Mouse (Mus musculus) cerebellum, adult 11 months (tissue): Measurements from ENCODE around the gene Itgb7.
"Not testable (repeated sequence)": the region's sequence is repeated elsewhere in the genome, so short reads cannot be mapped to it uniquely, and the experiment has no call there.

ENCODE experiments used
- DNase-seq: peaks from one replicate; pipeline ENCODE4 v3.0.0; 2022

Gene Itgb7

DNA sequence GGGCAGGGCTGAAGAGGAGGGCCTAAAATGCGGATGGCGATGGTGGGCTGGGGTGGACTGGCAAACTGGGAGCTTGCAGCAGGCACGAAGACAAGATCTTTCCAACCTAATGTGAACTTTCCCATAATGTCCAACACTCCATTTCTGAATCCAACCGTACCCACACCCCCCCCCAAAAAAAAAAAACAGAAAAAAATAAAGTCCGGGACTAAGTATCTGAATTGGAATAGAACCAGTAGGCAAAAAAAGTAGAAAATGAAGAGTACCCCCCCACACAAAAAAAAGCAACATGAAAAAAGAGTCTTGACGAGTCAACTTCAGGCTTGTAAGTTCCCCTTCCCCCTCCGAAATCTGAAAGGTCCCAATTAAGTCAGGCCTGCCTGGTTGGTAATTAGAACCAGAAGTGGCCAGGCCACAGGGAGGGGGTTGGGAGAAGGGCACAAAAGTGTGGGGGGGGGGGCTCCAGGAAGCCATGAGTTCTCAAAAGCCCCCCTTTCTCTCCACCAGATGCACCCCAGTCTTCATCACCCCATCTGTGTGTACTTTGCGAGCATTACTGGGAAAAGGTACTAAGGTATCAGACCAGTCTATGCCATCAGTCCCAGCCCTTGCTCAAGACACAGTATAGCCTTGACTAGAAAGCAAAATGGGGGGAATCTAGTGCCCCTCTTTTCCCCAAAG, 16.5 kb upstream of the Itgb7 start:
- no peak for DNase-seq

DNA sequence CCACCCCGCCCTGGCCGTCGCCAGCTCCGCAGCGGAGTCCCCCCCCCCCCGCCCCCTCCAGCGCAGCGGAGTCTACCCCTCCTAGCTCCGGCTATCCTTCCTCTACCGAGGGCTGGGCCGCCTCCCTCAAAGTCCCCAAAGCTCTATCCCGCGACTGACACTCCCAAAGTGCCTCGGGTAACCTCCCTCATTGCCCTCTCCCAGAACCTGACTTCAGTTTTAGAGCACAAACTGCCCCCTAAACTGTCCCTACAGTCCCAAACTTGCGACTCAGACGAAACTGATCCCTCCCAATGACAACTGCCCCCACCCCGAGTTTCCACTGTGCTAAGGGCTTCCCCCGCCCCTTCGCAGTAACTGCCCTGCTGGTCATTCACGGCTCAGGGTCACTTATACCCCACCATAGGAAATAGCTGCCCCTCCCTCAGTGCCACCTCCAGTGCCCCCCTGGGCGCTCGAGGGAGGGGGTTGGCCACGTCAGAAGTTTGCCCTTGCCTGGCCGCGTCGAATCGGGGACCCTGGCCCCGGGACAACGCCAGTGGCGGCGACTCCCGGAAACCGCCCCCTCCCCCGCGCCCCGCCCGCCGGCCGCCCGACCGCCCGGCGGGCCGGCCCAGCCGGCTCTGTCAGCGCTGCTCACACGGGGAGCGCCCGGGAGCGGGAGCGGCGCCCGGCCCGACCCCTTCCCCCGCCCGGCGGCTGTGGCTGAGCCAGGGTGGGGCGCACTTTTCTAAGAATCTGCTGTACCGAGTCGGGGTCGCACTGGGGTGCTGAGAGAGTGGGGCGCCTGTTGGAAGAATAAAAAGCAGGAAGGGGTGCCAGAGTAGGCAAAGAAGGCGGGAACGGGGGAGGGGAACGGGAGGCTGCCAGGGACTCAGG, 15.7 kb upstream of the Itgb7 start:
- DNase-seq = peak; percentile 59

DNA sequence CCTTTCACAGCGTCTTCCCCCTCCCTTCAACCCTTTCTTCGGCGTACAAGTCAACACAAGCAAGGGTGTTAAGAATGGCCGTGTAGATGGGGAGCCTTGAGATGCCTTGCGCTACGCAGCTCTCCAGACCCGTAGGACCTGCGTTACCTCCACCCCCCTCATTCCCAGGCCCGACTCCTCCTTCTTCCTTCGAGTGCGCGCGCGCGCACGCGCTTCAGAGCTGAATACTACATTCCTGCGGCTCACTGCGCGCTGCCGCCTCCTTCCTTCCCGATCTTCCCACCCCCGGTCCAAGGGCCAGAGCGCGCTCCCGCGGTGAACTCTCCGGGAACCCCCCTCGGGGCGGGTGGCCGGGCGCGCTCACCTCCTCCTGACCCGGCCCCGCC, 15.1 kb upstream of the Itgb7 start:
- peak; percentile 92 for DNase-seq

DNA sequence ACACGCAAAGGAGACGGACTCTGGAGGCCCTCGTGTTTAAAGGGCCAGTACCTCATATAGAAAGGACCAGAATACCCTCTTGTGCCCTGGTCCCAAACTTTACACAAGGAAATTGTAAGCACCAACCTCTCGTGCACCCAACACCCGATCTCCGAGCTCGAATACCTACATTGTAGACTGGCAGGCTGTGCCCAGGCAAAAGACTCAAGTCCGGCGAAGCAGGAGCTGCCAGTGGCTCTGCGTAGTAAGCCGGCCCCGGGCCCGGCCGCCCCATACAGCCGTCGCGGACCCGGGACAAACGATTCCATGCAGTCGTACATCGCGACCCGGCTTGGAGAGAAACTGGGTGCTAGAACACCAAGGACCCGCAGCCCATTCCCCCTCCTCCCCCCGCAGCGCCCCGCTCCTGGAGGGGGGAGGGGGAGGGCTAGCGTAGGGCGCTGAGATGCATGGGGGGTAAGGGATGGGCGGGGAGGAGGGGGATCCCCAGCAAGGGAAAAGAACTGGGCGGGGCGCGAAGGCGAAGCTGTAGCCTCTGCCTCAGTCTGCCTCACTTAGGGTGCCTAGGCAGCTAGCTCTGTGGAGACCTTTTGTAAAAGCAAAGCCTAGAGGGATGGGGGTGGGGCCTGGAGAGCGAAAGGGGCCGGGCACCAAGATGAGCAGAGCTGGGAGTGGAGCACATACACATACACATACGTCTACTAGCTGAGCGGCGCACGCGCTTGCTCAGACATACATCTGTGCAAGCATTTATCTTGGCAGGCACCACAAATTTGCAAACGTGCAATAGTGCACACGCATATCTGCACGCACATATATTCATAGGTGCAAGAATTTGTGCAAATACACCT, 14.4 kb upstream of the Itgb7 start:
- DNase-seq = peak; percentile 74

DNA sequence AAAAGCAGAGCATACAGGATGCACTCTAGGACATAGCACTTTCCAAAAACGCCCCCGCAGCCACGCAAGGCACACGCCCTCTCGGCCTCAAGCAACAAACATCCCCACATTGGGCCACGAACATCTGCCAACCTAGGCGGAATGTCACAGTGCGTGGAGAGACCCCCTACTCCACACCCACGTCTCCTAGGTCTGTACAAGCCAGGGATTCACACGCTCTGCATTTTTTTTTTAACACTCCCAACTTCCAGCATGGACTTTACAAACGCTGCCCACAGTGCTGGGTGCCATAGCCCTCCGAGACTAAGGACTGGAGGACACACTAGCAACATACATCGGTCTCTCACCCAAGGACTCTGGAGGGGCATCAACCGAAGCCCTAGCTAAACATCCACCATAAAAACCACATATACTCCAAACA, 13.7 kb upstream of the Itgb7 start:
- DNase-seq = no peak

DNA sequence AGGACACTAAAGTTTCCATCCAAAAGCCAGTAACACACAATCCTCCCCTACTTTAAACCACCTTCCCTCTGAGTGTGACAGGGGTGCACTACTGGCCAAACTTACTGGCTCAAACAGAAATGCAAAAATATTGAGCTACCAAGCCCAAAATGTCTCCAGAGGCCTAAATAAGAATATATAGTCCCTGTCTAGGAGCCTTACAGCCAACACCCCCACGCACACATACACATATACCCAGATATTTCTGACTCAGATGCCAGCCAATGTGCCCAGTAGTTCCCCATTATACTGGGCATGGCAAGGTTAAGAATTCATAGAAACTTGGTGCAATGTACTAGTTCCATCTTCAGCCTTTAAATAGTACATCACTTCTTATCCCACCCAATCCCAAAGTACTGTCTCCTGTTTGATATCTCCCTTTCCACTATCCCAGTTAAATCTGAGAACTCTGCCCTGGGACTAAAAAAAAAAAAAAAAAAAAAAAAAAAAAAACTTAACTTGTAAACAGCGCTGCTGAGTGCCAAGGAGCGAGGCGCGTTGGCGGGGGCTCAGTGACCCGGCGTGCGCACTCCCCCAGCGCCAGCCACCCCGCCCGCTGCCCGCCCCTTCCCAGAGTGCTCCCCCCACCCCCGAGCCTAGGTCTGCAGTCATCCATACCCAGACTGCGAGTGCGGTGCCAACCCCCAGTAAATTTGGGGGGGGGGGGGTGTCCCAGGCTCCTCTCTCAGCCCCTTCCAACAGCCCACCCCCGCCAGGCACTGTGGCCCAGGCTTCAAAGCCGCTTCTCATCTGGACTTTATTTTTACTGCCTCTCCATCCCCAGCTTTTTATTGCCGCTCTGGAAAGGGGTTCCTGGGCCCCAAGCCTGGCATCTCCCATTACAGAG, 12.8 kb upstream of the Itgb7 start:
- no peak for DNase-seq

DNA sequence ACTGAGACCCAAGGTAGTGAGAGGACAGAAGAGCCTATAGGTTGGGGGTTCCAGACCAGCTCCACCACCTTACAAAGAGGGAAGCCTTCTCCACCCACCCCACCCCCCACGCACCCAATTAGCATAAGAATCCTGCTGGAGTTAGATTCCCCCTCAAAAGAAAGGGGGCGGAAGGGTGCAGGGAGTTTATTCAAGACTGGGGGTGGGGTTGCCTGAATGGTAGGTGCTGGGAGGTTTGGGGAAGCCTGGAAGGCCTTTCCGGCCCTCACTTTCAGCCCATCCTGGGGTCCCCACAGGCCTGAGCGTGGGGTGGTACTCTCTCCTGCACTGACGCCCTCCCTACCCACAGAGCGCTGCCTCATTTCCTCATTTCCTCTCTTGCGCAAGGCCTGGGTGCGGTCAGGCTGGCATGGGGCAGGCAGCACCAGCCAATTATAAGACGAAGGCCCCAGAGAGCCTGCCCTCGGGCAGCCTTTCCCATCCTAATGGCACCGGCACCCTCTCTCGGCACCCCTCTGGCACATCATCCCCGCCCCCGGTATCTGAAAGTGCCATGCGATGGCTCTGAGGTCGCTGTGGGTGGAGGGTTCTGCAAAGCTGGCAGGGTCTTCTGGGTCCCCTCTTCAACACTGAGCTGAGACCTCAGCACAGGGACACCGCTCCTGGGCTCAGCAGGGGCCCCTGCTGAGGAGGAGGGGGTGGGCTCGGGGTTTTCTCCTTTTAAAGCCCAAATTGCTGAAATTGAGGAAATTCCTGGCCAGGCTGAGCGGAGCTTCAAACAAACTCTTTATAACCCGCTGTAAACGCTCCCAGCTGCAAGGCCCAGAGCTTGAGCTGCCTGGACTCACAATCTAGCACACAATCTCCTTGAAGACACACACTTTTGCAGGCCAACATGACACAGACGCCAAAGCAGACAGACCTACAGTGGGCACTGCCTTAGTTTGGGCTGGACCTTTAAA, 11.8 kb upstream of the Itgb7 start:
- DNase-seq = no peak

DNA sequence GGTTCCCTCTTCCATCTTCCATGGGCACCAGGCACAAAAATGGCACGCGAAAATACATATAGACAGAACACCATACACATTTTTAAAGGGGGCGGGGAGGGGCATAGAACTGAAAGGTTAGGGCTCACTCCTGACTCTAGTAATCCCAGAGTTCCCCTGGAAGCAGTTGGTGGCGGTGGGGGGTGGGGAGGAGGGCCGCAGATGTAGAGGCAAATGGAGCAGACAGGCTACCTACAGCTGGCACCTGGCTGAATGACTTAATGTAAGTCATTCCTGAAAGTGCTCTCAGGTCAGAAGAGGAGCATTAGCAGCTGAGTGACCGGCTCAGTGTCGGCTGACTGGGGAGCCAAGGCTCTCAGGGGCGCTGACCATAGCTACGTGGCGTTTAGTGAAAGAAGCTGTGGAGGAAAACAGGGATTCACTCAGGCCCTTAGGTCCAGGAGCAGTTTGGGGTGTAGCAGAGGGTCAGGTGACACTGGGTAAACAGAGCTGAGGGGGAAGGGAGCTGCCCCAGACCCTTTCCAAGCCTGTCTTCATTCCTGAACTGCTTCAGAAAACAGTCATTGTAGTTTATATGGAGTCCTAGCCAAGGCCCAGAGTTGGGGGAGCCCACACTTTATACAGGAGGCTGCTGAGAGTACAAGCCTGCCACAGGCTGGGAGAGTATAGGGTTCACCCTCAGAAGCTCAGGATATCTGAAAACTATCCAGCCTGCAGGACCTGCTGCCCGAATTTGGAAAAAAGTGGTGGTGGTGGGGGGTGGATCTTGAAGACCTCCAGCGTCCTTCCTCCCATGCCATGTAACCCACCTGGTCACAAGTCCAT, 10.9 kb upstream of the Itgb7 start:
- no peak for DNase-seq

DNA sequence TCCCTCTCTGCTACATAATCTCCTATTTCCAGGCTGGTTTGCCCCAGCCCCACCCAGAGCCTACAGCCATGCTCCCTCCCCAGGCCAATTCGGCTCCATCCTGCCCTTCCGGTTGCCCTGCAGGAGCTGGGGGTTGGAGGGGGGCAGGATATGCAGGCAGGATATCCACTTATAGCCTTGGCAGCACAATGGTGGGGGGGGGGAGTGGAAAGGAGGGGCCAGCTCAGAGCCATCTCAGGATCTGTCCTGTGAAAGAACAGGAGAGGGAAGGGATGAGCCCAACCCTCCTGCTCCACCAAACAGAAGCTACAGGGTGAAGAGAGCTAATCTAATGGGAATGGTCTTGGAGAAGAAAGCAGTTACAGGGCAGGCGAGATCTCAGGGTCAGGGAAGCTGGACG, 8.9 kb upstream of the Itgb7 start:
- DNase-seq = no peak

DNA sequence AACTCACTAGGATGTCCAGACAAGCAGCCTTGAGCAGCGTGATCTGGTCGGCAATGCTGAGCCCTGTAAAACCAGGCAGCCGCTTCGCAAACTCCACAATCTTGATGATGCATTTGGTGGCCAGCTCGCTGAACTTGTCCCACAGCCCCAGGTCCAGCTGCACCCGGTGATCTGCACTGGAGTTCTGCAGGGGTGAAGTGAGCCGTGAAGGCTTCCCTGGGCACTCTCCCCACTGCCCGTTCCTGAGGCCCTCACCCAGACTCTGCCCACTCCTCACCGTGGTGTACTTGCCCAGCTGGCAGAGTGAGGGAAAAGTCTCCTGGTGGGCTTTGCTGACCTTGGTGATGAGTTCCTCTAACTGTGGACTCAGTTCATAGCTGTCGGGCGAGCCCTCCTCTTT, 8.1 kb upstream of the Itgb7 start:
- no peak for DNase-seq

DNA sequence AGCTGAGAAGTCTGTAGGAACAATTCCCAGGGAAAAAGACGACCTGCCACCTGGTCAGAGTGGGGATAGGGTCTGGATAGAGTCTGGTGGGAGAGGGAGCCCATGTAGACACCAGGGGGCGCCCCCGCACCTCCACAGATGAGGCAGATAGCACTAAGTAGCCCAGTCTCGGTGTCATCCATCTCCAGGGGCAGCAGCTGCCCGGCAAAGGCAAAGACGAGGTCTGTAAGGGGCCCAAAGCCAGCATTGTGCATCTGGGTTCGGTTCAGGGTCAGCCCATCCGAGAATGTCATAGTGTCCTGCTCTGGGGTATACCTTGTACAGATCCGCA, 7.5 kb upstream of the Itgb7 start:
- DNase-seq = peak; percentile 70

DNA sequence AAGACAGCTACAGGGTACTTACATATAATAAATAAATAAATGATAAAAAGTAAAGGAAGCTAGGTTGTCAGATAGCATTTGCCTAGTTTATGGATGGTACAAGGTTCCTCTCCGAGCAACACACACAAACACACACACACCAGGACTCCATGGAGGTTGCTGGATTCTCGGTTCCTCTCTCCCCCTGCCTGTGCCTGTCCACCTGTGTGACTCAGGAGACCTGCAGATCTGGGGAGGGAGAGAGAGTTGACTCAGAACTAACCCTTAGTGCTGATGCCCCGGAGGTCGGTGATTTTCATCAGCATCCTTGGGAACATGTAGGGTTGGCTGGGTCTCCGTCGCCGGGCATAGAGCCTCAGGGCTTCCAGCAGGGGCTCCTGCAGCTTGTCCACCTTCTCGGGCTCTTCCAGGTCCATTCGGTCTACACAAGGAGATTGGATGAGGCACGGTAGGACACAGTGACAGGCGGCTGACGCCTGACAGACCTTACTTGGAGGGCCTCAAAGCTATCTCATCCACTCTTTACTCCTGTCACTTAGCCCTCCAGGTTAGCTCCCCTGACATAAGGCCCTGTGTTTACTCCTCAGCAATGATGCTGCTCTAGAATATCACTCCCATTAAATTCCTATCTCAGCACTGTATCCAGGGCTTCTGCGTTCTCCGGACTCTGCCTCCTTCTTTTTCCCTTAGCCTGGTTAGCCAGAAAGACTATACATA, 7.0 kb upstream of the Itgb7 start:
- no peak for DNase-seq

DNA sequence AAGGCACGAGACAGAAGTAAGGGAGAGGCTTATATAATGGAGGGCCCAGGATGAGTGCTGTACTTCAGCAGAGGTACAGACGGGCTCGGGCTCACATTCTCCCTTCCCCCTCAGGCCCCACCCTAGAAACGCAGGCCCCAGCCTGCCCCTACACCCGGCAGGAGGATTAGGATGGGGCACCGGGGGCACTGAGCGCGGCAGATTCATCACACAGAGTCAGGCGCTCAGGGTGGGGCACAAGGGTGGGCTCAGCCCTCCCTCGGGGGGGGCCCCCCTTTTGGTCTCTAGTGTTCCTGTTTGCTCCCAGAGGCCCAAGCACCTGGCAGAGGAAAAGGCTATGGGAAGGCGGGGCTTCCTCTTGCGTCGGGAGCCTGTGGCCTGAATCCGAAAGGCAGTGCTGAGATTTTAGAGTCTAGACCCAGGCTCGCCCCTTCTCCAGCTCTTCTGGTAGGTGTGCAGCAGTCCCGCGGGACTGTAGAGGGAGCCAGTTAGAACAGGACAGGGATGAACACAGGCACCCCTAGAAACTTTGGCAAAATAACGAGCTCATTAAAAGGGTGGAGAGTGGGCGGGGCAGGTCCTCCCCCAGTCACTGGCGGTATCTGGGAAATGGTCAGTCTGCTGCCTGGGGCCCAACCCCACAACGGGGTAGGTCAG, 3.8 kb upstream of the Itgb7 start:
- no peak for DNase-seq

DNA sequence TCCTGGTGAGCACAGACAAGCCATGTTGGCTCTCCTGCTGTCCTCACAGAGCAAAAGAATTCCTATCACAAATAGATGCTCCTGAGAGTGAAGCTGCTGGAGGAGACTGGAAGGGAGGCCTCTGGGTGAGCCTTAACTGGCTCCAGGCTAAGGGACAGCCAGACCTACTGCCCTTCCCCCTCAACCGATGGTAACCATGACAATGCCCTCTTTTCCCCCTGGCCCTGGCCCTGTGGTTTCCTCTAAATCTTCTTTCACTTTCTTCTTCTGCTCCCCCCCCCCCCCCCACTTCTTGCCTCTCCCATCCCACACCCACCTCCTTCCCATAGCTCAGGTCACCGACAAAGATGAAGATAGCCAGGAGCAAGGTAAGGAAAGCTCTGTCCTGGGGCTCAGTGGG, 2.2 kb upstream of the Itgb7 start:
- no peak for DNase-seq

DNA sequence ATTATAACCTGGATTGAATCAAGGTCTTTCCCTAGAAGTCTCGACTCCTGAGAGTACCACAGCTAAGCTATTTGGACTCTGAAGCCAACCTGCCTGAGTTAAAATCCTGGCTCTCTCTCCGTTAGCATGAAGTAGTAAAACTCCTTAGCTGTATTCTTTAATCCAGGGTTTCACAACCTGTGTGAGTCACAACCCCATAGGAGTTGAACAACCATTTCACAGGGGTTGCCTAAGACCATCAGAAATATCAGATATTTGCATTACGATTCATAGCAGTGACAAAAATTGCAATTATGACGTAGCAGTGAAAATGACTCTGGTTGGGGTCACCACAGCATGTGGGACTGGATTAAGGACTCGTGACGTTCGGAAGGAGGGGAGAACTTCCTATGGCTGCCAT, 1.0 kb upstream of the Itgb7 start:
- no peak for DNase-seq

DNA sequence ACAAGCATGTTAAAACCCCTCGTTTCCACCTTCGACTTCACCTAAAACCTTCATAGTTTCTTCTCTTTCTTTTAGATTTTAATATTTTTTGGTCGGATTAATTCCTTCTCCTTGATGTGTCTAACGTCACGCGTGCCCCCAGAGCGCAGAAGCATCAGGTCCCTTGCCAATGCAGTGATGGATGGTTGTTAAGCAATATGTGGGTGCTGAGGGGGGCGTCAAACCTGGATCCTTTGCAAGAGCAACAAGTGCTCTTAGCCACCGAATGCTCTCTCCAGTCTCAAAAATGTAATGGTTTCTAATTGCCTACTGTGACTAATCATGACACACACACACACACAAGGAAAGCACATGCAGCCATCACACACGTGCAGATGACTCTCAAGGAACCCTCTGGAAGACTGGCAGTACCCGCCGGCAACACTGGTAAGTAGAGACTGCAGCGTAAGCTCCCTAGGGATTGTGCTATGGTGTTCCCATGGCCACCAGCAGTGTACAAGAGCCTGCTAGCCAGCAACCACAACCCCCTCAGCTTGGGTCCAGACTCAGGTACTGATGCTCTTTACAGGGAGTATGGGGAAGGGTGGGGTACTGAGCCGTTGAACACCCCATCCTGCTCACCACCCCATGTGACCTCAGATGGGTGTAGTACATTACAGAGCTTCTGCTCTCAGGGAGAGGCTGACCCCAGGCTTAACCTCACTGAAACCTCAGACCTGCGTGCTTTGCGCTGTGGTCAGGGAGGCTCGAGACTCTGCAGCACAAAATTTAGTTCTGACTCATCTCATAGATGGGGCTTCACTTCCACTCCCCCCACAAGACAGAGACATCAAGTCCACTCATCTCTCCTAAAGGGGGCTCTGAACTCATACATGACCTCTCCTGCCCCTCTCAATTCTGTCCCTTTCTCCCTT, 1.1 kb downstream of the Itgb7 start:
- DNase-seq = no peak

DNA sequence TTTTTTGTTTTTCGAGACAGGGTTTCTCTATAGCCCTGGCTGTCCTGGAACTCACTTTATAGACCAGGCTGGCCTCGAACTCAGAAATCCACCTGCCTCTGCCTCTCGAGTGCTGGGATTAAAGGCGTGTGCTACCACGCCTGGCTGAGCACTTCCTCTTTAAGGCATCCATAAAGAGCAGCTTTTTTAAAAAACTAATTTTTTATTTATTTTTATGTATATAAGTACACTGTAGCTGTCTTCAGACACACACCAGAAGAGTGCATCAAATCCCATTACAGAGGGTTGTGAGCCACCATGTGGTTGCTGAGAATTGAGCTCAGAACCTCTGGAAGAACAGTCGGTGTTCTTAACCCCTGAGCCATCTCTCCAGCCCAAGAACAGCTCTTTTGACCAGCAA, 6.1 kb downstream of the Itgb7 start:
- DNase-seq = not testable (repeated sequence)

DNA sequence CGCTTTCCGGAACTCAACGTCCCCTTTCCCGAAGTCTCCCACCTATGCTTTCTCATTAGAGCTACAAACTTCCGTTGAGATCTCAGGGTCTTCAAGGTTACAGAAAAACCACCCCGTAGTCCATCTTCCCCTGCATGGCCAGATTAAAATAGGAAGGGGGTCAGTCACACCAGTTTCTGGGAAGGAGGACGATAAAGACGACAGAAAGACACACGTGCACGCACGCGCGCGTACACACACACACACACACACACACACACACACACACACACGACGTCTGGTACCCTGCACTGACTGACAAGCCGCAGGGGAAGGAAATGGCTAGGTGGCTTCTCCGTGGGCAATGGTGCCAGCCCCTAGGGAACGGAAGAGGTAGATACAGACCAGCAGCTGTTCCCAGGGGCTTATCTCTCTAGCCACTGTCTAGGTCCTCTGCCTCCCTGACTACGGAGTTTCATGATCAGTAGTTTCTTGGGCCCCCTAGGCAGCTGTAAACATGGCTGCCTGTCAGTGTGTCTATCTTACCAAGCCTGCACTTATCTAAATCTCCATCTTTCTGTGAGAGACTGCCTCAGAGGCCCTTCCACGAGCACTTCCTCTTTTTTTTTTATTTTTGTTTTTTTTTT, 6.6 kb downstream of the Itgb7 start:
- no peak for DNase-seq
